Mouse (Mus musculus) cerebellum, adult 2 months (tissue): Measurements from ENCODE around the gene Nln.

ENCODE experiments used
- CTCF ChIP-seq: fragments of 200-500 bp; IDR thresholded peaks from 2 replicates; pipeline ENCODE4 v1.5.1; 2011; ENCODE audit warnings: low read depth, mild to moderate bottlenecking, control low read depth, low read length, moderate library complexity, borderline replicate concordance; ENCODE audit not compliant: insufficient read depth
- POLR2A ChIP-seq: fragments of 200-500 bp; IDR thresholded peaks from 2 replicates; pipeline ENCODE4 v1.6.1; 2011; ENCODE audit warnings: low read length, control low read depth, borderline replicate concordance; ENCODE audit not compliant: insufficient read depth

DNA sequence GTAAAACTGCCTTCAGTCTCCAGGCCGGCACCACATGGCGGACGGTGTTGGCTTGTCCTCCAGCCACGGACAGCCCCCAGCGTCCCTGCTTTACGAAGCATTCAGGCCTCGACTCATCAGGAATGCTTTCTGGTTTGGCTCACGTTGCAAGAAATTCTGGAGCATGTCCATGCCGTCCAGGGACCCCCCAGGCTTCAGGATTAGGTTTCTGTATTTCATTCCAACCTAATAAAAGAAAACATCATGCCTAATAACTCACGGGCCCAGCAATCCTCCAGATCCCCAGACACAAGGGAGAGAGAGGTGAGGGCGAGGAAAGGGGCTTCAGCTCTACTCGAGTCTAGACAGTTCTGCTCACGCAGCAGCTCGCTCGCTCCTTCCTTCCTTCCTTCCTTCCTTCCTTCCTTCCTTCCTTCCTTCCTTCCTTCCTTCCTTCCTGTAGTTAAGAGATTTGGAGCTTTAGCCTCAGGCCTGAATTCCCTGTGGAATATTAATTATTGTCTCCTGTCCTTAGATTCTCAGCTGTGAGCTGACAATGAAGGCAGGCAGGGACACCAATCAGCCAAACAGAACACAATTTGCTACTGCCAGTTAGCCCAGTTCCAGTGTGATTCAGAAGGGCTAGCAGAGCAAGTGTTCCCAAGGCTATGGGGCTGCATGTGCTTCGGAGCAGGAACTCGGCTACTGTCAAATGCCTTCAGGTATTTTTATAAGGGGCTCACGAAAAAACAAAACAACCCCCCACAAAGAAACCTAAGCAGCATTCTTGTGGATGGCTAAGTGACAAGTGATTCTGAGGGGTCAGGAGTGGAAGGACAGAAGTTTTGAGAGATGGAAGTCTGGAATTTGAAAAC is 84.3 kb downstream of the Nln start:
- TF ChIP-seq POLR2A (no peak), CTCF (no peak)
